ENCODE assay signal across 20 mouse cellular contexts in genomic region chr7:57778754-57779153, GRCm38 (mm10).
DNase-seq lines count a peak whose midpoint lies in the region; ATAC-seq and TF ChIP-seq lines count a peak whose summit lies in the region.
"Had no signal": no experiment of that assay in that cellular context is flagged by ENCODE, and none has a peak within 500 bp of the region (broad histone marks: within the 10 kb centered on the region; RNA-seq: fewer than 3 reads in every experiment).

No protein-coding gene starts in this region.

- no peaks in the 10 kb centered on the region for H3K27me3 ChIP-seq in forebrain, embryonic 15.5 days
- no peaks in the 10 kb centered on the region for H3K27me3 ChIP-seq in kidney, embryonic 16.5 days (ENCODE audit: insufficient read depth, low read length)
- H3K27me3 ChIP-seq: CH12.LX; embryonic facial prominence, embryonic 12.5 days; heart, embryonic 13.5 days; hindbrain, embryonic 13.5 days; Patski had no signal

- H3K9ac ChIP-seq in forebrain, embryonic 15.5 days (replicated peaks) = no peak overlapping the region
- no peak overlapping the region for H3K9ac ChIP-seq in kidney, embryonic 16.5 days (replicated peaks; ENCODE audit: low read length)
- H3K9ac ChIP-seq: embryonic facial prominence, embryonic 12.5 days; heart, embryonic 13.5 days; hindbrain, embryonic 13.5 days had no signal

- WGBS in forebrain, embryonic 15.5 days = 18% methylated on average over 5 of the region's 5 CpGs
- WGBS in kidney, embryonic 16.5 days = 66% methylated on average over 5 of the region's 5 CpGs

- no peak overlapping the region for H3K4me3 ChIP-seq in forebrain, embryonic 15.5 days
- H3K4me3 ChIP-seq in kidney, embryonic 16.5 days (ENCODE audit: low read length) = no peak overlapping the region
- H3K4me3 ChIP-seq: embryonic facial prominence, embryonic 12.5 days; heart, adult 2 months; heart, embryonic 13.5 days; hindbrain, embryonic 13.5 days had no signal

- peak overlapping the region; percentile 41 for H3K27ac ChIP-seq in forebrain, embryonic 15.5 days (replicated peaks)
- H3K27ac ChIP-seq in kidney, embryonic 16.5 days (ENCODE audit: low read length) = no peak overlapping the region
- H3K27ac ChIP-seq: embryonic facial prominence, embryonic 12.5 days; heart, adult 2 months; heart, embryonic 13.5 days; hindbrain, embryonic 13.5 days; hindbrain, postnatal 0 days had no signal

- H3K9me3 ChIP-seq in forebrain, embryonic 15.5 days = no peaks in the 10 kb centered on the region
- H3K9me3 ChIP-seq in kidney, embryonic 16.5 days (ENCODE audit: low read length) = no peaks in the 10 kb centered on the region
- H3K9me3 ChIP-seq: embryonic facial prominence, embryonic 12.5 days; heart, embryonic 13.5 days; hindbrain, embryonic 13.5 days had no signal

- DNase-seq in heart, adult 8-10 months (ENCODE audit: low spot score) = peak; percentile 1
- no peak for DNase-seq in heart, postnatal 36 days
- DNase-seq in brain, embryonic 14.5 days (ENCODE audit: low read depth) = peak; percentile 65
- DNase-seq in ovary, postnatal 10 days (ENCODE audit: low spot score) = no peak
- DNase-seq: adrenal gland, postnatal 14 days; cerebellum, adult 11 months; cerebellum, adult 9-10 months; cerebellum, postnatal 25 days; gastrocnemius, postnatal 10 days; heart, adult 2 months; kidney, adult 11 months had no signal

- no peak for TF ChIP-seq POLR2A in brain, embryonic 14.5 days (IDR thresholded peaks at IDR 0.05; ENCODE audit: borderline replicate concordance, extremely low read depth, insufficient read depth, insufficient read length, poor library complexity, severe bottlenecking)

- ATAC-seq in forebrain, embryonic 15.5 days (replicated peaks) = peak; percentile 93
- ATAC-seq in kidney, embryonic 16.5 days (ENCODE audit: low FRiP score, low TSS enrichment) = no peak
- ATAC-seq: activated CD4-positive, CD25-positive, alpha-beta regulatory T cell, adult 4 months; hindbrain, postnatal 0 days; Patski had no signal

- no peaks in the 10 kb centered on the region for H3K36me3 ChIP-seq in forebrain, embryonic 15.5 days
- H3K36me3 ChIP-seq in kidney, embryonic 16.5 days (ENCODE audit: insufficient read depth, low read length) = no peaks in the 10 kb centered on the region
- H3K36me3 ChIP-seq: embryonic facial prominence, embryonic 12.5 days; heart, embryonic 13.5 days; hindbrain, embryonic 13.5 days had no signal

- H3K4me1 ChIP-seq in forebrain, embryonic 15.5 days = peaks cover 13% of the 10 kb centered on the region
- H3K4me1 ChIP-seq in kidney, embryonic 16.5 days (ENCODE audit: insufficient read depth, low read length) = no peaks in the 10 kb centered on the region
- H3K4me1 ChIP-seq: embryonic facial prominence, embryonic 12.5 days; heart, embryonic 13.5 days; hindbrain, embryonic 13.5 days had no signal

- intact Hi-C loops in heart, postnatal 36 days (cut with DNase I) = no loop called here

- no peak overlapping the region for H3K4me2 ChIP-seq in forebrain, embryonic 15.5 days (replicated peaks)
- no peak overlapping the region for H3K4me2 ChIP-seq in kidney, embryonic 16.5 days (replicated peaks; ENCODE audit: low read depth, low read length)
- H3K4me2 ChIP-seq: embryonic facial prominence, embryonic 12.5 days; heart, embryonic 13.5 days; hindbrain, embryonic 13.5 days had no signal

- TF ChIP-seq CTCF in brain, embryonic 14.5 days (IDR thresholded peaks at IDR 0.05; ENCODE audit: borderline replicate concordance, extremely low read depth, insufficient read depth, insufficient read length) = no peak

Comparison
In these comparisons a context has a peak if more than half of its experiments do, and no peak if none do; other contexts are left out.
1. DNase-seq: peak in heart, adult 8-10 months (single experiment) and brain, embryonic 14.5 days (single experiment); none in heart, postnatal 36 days (0 of 2) and ovary, postnatal 10 days (single experiment).